Mouse (Mus musculus): ENCODE measurements at regions not wholly inside any gene's neighbourhood (a gene's known extent, or its start where the extent isn't known, plus 50 kb on each side); places are given as distances from the start of the nearest gene placed in this dataset.
A peak's percentile ranks its signal among the peaks of the same experiment; 100 is the strongest.

DNA sequence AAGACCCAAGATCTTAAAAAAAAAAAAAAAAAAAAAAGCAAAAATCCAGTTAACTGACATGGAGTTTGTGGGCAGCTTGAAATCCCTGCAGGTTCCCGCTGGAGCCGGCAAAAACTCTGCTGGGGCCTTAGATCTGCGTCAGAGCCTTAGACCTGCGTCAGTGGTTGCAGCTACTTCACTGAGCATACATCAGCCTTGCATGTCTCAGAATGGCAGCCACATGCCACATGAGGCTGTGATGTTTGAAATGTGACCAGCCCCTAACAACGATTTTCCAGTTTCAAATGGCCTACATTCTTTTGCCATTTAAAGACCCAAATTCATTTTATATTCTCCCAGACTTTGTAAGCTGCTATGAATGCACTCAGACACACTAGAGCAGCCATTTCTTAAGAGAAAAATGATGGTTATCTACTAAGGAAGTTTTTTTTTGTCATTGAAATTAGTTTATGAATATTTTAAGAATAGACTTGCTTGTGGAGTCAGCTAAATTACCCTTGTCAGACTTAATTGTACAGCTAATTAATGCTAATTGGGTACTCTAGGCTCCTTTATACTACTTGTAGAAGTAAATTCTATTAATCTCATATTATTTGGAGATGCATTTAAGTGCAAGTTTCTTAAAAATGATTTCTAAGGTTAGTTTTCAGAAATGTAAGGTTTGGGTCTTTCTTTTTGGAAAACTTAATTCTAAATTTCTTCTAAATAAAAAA, 70.8 kb downstream of the Toporsl start:
- DNase-seq (ENCODE audit: low spot score in 2 of 2): no peak

DNA sequence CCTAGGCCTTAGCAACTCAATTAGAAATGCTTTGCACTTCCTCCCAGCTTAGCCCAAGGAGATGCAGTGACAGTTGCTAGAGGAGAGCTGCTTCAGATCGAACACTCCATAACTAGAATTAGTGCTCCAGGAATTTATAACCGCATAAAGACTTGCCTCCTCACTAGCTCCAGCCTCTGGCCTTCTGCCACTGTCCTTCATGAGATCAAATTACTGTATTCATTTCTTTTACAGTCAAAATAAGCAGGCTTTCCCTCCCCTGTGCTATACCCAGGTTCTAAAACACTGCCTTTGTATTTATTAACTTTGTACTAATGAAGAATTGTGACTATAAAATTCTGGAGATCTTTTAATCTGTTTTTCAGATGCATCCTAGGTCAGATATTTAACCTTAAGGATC, 104.8 kb upstream of the Olfr275 start:
- DNase-seq (ENCODE audit: low spot score in 2 of 2): no peak

DNA sequence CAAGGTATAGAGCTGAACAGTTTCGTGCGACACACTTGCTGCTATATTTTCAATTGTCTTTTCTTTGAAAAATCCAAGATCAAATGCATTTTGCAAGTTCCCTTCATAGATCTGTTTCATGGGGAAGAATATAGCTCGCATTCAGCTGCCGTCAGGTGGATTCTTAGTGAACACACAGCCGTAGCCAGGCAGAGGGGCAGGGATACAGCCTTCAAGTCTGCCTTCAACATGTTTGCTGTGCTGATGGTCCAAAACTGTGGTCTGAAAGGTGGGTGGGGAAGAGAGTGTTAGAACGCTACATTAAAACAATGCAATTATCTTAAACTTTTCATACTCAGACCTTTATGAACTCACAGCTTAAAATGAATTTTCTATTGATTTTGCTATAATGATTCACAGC, 88.2 kb upstream of the Olfr275 start:
- DNase-seq (ENCODE audit: low spot score in 2 of 2): no peak

DNA sequence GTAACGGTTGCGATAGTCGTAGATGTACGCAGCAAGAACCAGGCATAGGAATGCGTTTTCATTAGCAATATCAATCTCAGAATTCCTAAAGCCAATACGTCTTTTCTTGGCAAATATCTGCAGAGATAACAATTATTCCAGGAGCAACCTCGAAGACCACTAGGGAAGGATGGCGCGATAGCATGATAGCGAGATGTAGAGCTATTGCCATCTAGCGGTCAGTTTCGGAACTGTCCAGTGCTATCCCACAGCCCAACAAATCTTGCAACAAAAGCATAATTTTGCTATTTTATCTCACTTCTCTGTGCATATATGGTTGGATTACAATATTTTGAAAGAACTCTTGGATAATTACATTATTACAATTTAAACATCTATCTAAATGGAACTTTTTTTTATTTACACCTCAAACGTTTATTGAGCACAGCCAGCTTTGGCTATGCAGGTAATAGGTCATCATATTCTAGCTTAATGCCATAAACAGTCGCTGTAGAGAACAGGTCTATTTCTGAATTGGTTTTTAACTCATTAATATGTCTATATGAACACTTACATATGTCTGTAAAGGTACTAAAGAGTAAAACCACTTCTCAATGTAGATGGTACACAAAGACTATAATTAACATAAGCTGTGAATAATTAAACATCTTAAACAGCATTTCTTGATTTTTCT, 87.6 kb upstream of the Olfr275 start:
- peak; percentile 8 to 69 for DNase-seq (ENCODE audit: low spot score in 2 of 2)

DNA sequence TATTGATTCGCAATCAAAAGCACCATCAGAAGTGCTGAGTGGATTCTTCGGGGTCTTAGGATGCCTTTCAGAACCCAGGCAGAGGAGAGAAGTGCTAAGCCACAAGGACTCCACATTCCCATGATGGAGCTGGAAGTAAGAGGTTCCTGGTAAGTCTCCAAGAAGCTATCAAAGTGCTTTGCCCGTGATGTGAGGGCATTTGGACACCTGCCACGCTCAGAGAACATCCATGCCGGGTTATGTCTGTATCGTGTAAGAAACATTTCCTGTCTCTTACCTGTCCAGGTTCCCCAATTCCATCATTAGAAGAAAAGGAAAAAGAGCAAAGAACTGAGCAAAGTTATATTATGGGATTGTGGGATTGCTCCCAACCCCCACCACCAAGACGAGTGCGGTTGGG, 81.3 kb upstream of the Olfr275 start:
- no peak for DNase-seq (ENCODE audit: low spot score in 2 of 2)

DNA sequence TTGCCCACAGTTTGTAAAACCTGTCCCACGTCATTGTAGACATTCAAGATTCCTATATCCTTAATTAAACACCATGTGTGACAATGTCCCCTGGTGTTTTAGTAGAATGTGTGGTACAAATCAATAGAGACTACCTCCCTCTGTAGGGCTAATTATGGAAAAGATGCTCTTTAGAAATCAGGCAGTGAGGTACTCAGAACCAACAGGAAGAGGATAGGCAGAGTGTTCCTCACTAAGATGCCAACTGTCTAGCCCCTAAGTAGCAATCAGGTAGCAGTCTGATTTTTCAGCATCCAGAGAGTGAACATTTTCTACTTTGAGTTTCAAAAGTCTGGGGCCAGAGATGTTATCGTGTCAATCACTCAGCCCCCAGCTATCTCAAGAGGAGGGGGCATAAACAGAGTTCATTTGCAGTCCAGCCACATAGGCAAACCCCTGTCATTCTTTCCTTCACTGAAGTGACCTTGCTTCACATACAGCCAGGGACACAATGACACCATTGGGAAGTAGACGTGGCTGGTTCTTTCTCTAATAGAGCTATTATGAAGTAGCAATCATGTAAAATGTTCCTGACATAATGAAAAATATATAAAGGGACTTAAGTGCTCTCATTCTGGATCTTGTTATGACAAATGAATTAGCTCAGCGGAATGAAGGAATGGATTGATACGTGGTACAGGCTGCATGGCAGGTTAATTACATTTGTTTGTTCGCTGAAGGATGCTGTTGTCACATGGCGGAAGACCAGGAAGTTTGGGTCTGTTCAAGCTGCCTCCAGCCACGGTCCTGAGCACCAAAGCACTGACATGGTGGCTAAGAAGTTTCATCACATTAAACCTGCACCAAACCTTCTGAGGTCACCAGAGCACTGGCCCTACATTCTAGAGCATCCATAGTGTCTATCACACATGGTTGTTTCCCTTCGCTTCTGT, 74.6 kb upstream of the Olfr275 start:
- no peak for DNase-seq (ENCODE audit: low spot score in 2 of 2)

DNA sequence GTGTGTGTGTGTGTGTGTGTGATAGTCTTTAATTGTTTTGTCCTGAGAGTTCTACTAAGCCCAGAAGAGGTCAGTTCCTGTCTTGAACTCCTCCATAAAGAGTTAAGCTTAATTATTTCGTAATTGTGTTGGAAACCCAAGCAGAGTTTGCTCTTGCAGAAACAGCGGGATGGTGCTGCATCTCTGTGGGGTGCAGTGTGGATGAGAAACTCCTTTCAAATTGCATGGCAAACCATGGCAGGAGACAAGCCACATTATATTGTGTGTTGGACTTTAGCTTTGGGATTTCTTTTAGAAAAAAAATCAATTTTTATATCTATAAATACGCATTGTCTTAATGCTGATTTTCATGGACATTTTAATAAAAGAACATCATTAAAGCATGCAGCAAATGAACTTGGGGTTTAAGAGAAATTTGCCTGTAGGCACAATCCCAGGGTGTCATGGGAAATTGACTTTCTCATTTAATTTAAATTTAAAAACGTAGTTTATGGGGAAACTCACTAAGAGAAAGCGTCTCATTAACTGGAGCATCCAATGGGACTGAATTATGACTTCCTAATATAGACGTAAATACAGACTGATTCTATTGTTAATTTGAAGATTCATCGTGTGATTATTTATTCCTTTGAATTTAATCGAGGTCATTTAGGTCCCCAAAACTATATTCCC, 61.4 kb upstream of the Olfr275 start:
- no peak for DNase-seq (ENCODE audit: low spot score in 2 of 2)
